7 mouse cellular contexts compared by ENCODE assay signal in genomic region chr12:32920185-32920788, GRCm38 (mm10). TPM values are rescaled to one million over a fixed set of nuclear protein-coding genes. Genes with fewer than 3 reads are reported as not detected.
DNase-seq lines count a peak whose midpoint lies in the region; ATAC-seq and TF ChIP-seq lines count a peak whose summit lies in the region.

No protein-coding gene starts in this region.

- TF ChIP-seq EP300 in heart, postnatal 0 days (IDR thresholded peaks at IDR 0.05; ENCODE audit: low read depth), result no peak

- peak; percentile 79 for TF ChIP-seq CTCF in heart, postnatal 0 days (IDR thresholded peaks at IDR 0.05; ENCODE audit: low read depth)

- no peak for ATAC-seq in liver, embryonic 11.5 days (replicated peaks; ENCODE audit: low FRiP score)
- no peak for ATAC-seq in heart, postnatal 0 days (ENCODE audit: insufficient read depth, low read depth)

- H3K9me3 ChIP-seq in liver, embryonic 11.5 days (ENCODE audit: control insufficient read depth, low read length), result no peaks in the 10 kb centered on the region
- peaks cover 4% of the 10 kb centered on the region; the same call in 1 of the 2 replicates for H3K9me3 ChIP-seq in heart, postnatal 0 days (replicated peaks; ENCODE audit: control insufficient read depth, low read length)

- H3K4me1 ChIP-seq in liver, embryonic 11.5 days (replicated peaks; ENCODE audit: control insufficient read depth, insufficient read depth, low read length), result no peaks in the 10 kb centered on the region
- peaks cover 23% of the 10 kb centered on the region for H3K4me1 ChIP-seq in brown adipose tissue, adult 24 weeks (ENCODE audit: control insufficient read depth, insufficient read depth, insufficient read length, low read length)
- 0 out of 2 replicates have a peak, but pooled peaks cover 5% of the 10 kb centered on the region for H3K4me1 ChIP-seq in heart, postnatal 0 days (ENCODE audit: control insufficient read depth, insufficient read depth)

- H3K36me3 ChIP-seq in liver, embryonic 11.5 days (ENCODE audit: control insufficient read depth, insufficient read depth, low read length), result no peaks in the 10 kb centered on the region
- H3K36me3 ChIP-seq in heart, postnatal 0 days (replicated peaks; ENCODE audit: control insufficient read depth, insufficient read depth, low read length), result no peaks in the 10 kb centered on the region

- 54% methylated on average over 8 of the region's 8 CpGs for WGBS in liver, embryonic 11.5 days
- WGBS in heart, postnatal 0 days, result 67% methylated on average over 8 of the region's 8 CpGs

- DNase-seq in liver, result peak; percentile 74
- no peak for DNase-seq in liver, embryonic 11.5 days (ENCODE audit: low spot score)
- DNase-seq in NIH3T3 (ENCODE audit: low read depth), result peak; percentile 85
- peak; percentile 35 for DNase-seq in heart, postnatal 0 days (ENCODE audit: low spot score)
- peak; percentile 90 for DNase-seq in lung, postnatal 10 days
- peak; percentile 45 to 76 for DNase-seq in spleen, adult 18-20 months

- no peak overlapping the region for H3K4me3 ChIP-seq in liver, embryonic 11.5 days (ENCODE audit: low read depth, low read length)
- no peak overlapping the region for H3K4me3 ChIP-seq in brown adipose tissue, adult 24 weeks (ENCODE audit: insufficient read depth, low read depth, low read length)
- no peak overlapping the region for H3K4me3 ChIP-seq in heart, postnatal 0 days (ENCODE audit: low read depth, low read length)

- no peak overlapping the region for H3K27ac ChIP-seq in liver, embryonic 11.5 days (ENCODE audit: low read depth, low read length)
- H3K27ac ChIP-seq in brown adipose tissue, adult 24 weeks (replicated peaks; ENCODE audit: low read depth, low read length), result peak overlapping the region; percentile 91
- H3K27ac ChIP-seq in heart, postnatal 0 days (ENCODE audit: low read depth), result no peak overlapping the region

- no peak overlapping the region for H3K4me2 ChIP-seq in liver, embryonic 11.5 days
- no peak overlapping the region for H3K4me2 ChIP-seq in heart, postnatal 0 days (ENCODE audit: low read depth, low read length)

- no peak overlapping the region for H3K9ac ChIP-seq in liver, embryonic 11.5 days (ENCODE audit: low read depth, low read length)
- H3K9ac ChIP-seq in heart, postnatal 0 days (replicated peaks; ENCODE audit: low read depth, low read length), result no peak overlapping the region

- H3K27me3 ChIP-seq in liver, embryonic 11.5 days (replicated peaks; ENCODE audit: control insufficient read depth, insufficient read depth, low read length), result no peaks in the 10 kb centered on the region
- no peaks in the 10 kb centered on the region for H3K27me3 ChIP-seq in heart, postnatal 0 days (ENCODE audit: control insufficient read depth, insufficient read depth, low read length)

RNA-seq across cellular contexts. Expression of gene Sypl, which starts 33.4 kb away (rescaled TPM):
- 72.6 and 75.2 TPM in 2 replicates for polyA plus RNA-seq in liver, embryonic 11.5 days (2014; fragmentation: Nextera tagmentation; extraction: Ambion mirVana)
- 76.0 and 95.5 TPM in 2 replicates for polyA plus RNA-seq in brown adipose tissue, adult 24 weeks (2012; ENCODE audit: insufficient read depth, insufficient read length, missing spikeins)
- 25.2 and 45.0 TPM in 2 replicates for total RNA-seq in heart, postnatal 0 days (2014; rRNA removed; ENCODE audit: low replicate concordance)
- 91.1 and 96.3 TPM in 2 replicates for polyA plus RNA-seq in heart, postnatal 0 days (2015; fragmentation: Nextera tagmentation; extraction: Ambion mirVana)
